Comparison of ENCODE assay signal across 14 mouse cellular contexts in genomic region chr2:14199621-14200020, GRCm38 (mm10). TPM values are rescaled to one million over a fixed set of nuclear protein-coding genes. Genes with fewer than 3 reads are reported as not detected.
DNase-seq lines count a peak whose midpoint lies in the region; ATAC-seq and TF ChIP-seq lines count a peak whose summit lies in the region.
"Had no signal": no experiment of that assay in that cellular context is flagged by ENCODE, and none has a peak within 500 bp of the region (broad histone marks: within the 10 kb centered on the region; RNA-seq: fewer than 3 reads in every experiment).

No protein-coding gene starts in this region.

- 2% methylated on average over 2 of the region's 2 CpGs for WGBS in cerebellum, adult 2 months
- 32% methylated on average over 2 of the region's 2 CpGs for WGBS in liver, embryonic 12.5 days (ENCODE audit: insufficient replicate concordance)

- TF ChIP-seq POLR2A in cerebellum, adult 2 months (IDR thresholded peaks at IDR 0.05; ENCODE audit: borderline replicate concordance, insufficient read depth, low read length), result no peak

- TF ChIP-seq CTCF in left cerebral cortex, adult 2 months (IDR thresholded peaks at IDR 0.05), result no peak
- TF ChIP-seq CTCF in cerebellum, adult 2 months (IDR thresholded peaks at IDR 0.05; ENCODE audit: borderline replicate concordance, insufficient read depth, low read depth, low read length), result no peak

- no peaks in the 10 kb centered on the region for H3K36me3 ChIP-seq in liver, embryonic 12.5 days
- H3K36me3 ChIP-seq: embryonic facial prominence, embryonic 13.5 days; liver, embryonic 15.5 days; neural tube, embryonic 12.5 days had no signal

- peak; percentile 5 to 16 for DNase-seq in left cerebral cortex, postnatal 10 days (ENCODE audit: extremely low spot score in 1 of 2, low spot score in 2 of 2)
- no peak for DNase-seq in left cerebral cortex, adult 2 months (ENCODE audit: extremely low spot score in 1 of 2, low spot score in 2 of 2)
- peak; percentile 94 for DNase-seq in brain, adult 2 months (ENCODE audit: low read depth, low spot score)
- DNase-seq in cerebellum, adult 2 months, result peak; percentile 68 to 87
- peak; percentile 87 for DNase-seq in gastrocnemius, postnatal 25 days
- no peak for DNase-seq in T-cell, adult 2 months (ENCODE audit: low spot score)
- DNase-seq in embryo, embryonic 10.5 days (ENCODE audit: low spot score), result no peak
- DNase-seq: thymus, adult 18-20 months had no signal

- no peaks in the 10 kb centered on the region for H3K27me3 ChIP-seq in cerebellum, adult 2 months (ENCODE audit: control insufficient read depth, insufficient read depth, low read length)
- no peaks in the 10 kb centered on the region for H3K27me3 ChIP-seq in liver, embryonic 12.5 days (replicated peaks)
- H3K27me3 ChIP-seq: embryonic facial prominence, embryonic 13.5 days; forebrain, embryonic 13.5 days; liver, embryonic 15.5 days; neural tube, embryonic 12.5 days had no signal

- no peak overlapping the region for H3K9ac ChIP-seq in liver, embryonic 12.5 days
- H3K9ac ChIP-seq: embryonic facial prominence, embryonic 13.5 days; forebrain, embryonic 13.5 days; liver, embryonic 15.5 days; neural tube, embryonic 12.5 days had no signal

- ATAC-seq in liver, embryonic 12.5 days, result no peak
- ATAC-seq: forebrain, embryonic 13.5 days had no signal

- no peaks in the 10 kb centered on the region for H3K9me3 ChIP-seq in liver, embryonic 12.5 days (replicated peaks)
- H3K9me3 ChIP-seq: embryonic facial prominence, embryonic 13.5 days; forebrain, embryonic 13.5 days; liver, embryonic 15.5 days; neural tube, embryonic 12.5 days had no signal

- no peak overlapping the region for H3K4me3 ChIP-seq in left cerebral cortex, adult 2 months
- no peak overlapping the region for H3K4me3 ChIP-seq in cerebellum, adult 2 months (replicated peaks; ENCODE audit: insufficient read depth, low read depth, low read length)
- no peak overlapping the region for H3K4me3 ChIP-seq in liver, embryonic 12.5 days
- H3K4me3 ChIP-seq: embryonic facial prominence, embryonic 13.5 days; forebrain, embryonic 13.5 days; liver, embryonic 15.5 days; neural tube, embryonic 12.5 days had no signal

- H3K27ac ChIP-seq in left cerebral cortex, adult 2 months, result no peak overlapping the region
- peak overlapping the region; percentile 61 for H3K27ac ChIP-seq in cerebellum, adult 2 months (ENCODE audit: insufficient read depth, low read length)
- no peak overlapping the region for H3K27ac ChIP-seq in liver, embryonic 12.5 days
- H3K27ac ChIP-seq: embryonic facial prominence, embryonic 13.5 days; forebrain, embryonic 13.5 days; kidney, postnatal 0 days; liver, embryonic 15.5 days; neural tube, embryonic 12.5 days had no signal

- H3K4me2 ChIP-seq in liver, embryonic 12.5 days, result no peak overlapping the region
- H3K4me2 ChIP-seq: embryonic facial prominence, embryonic 13.5 days; forebrain, embryonic 13.5 days; liver, embryonic 15.5 days; neural tube, embryonic 12.5 days had no signal

- H3K4me1 ChIP-seq in cerebellum, adult 2 months (ENCODE audit: control insufficient read depth, insufficient read depth, low read length), result peaks cover 10% of the 10 kb centered on the region
- no peaks in the 10 kb centered on the region for H3K4me1 ChIP-seq in liver, embryonic 12.5 days
- H3K4me1 ChIP-seq: embryonic facial prominence, embryonic 13.5 days; forebrain, embryonic 13.5 days; liver, embryonic 15.5 days; neural tube, embryonic 12.5 days had no signal

- intact Hi-C loops in left cerebral cortex, postnatal 10 days (cut with DNase I), result no loop called here
- intact Hi-C loops in left cerebral cortex, adult 2 months (cut with DNase I), result no loop called here

RNA-seq across cellular contexts. Expression of gene Tmem236, which starts 25.3 kb away (rescaled TPM):
- total RNA-seq in left cerebral cortex, postnatal 10 days (2021), result under 1 TPM in 1 of 2 experiments, not detected in 1; 0.24 TPM
- total RNA-seq in left cerebral cortex, adult 2 months (2021), result under 1 TPM; 0.12 to 0.18 TPM
- 0.25 and 0.40 TPM in 2 replicates for polyA plus RNA-seq in cerebellum, adult 2 months (2012; rRNA removed)
- under 1 TPM; 0.21 to 0.31 TPM for total RNA-seq in gastrocnemius, postnatal 25 days (2021)
- polyA plus RNA-seq in liver, embryonic 12.5 days (2016; fragmentation: Nextera tagmentation; extraction: Ambion mirVana), result 0.12 TPM in 1 of 2 replicates, not detected in the other

RNA-seq across cellular contexts. Expression of gene Mrc1, which starts 29.6 kb away (rescaled TPM):
- total RNA-seq in left cerebral cortex, postnatal 10 days (2021), result 1 to 10 TPM; 7.6 to 8.3 TPM
- 1 to 10 TPM; 5.3 to 6.1 TPM for total RNA-seq in left cerebral cortex, adult 2 months (2021)
- 0.43 and 0.93 TPM in 2 replicates for polyA plus RNA-seq in cerebellum, adult 2 months (2012; rRNA removed)
- total RNA-seq in gastrocnemius, postnatal 25 days (2021), result 10 to 100 TPM; 15.2 to 17.7 TPM
- 6.8 and 7.5 TPM in 2 replicates for polyA plus RNA-seq in liver, embryonic 12.5 days (2016; fragmentation: Nextera tagmentation; extraction: Ambion mirVana)

Comparison
In these comparisons a context has a peak if more than half of its experiments do, and no peak if none do; other contexts are left out.
1. DNase-seq: peak in left cerebral cortex, postnatal 10 days (2 of 2), brain, adult 2 months (single experiment), cerebellum, adult 2 months (2 of 2) and gastrocnemius, postnatal 25 days (single experiment); none in left cerebral cortex, adult 2 months (0 of 2), T-cell, adult 2 months (single experiment) and embryo, embryonic 10.5 days (single experiment).